Mouse (Mus musculus) retina, postnatal 7 days (tissue): ENCODE data around the gene Ccdc33.

Experiments used
- DNase-seq: peaks from one replicate; pipeline ENCODE4 v3.0.0-alpha.2; 2012; ENCODE audit warnings: low read depth, low spot score

Ccdc33 gene

DNA sequence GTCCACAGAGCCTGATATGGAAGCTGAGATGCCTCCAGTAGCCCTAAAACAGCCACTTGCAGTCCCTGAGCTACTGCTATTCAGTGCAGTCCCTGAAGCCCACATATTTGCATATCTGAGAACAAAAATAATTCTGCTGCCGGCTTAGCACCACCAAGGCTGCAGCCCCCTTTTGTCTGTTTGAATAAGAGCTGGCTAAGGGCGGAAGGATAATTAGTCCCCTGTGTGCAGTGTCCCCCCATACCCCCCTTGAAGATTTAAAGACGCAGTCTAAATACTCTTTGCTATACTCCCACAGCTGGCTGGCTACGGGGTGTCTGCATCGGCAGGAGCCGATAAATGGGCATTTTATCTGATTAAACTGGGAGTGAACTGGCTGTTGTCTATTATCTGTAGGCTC, 70.0 kb downstream of the Ccdc33 start:
- no peak for DNase-seq

DNA sequence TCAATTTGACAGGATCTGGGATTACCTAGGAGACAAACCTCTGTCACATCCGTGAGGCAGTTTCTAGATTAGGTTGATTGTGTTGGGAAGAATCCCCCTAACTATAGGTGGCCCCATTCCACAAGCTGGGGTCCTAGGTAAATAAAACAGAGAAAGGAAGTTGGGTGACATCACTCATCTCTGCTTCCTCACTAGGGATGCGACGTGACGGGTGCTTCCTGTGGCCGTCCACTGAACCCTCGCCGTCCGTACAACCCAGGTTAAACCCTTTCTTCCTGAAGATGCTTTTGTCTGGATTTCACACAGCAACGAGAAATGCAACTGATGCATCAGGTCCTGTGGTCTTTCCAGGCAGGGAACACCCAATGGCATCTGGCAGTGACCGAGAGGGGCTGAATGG, 71.6 kb downstream of the Ccdc33 start:
- DNase-seq: no peak

DNA sequence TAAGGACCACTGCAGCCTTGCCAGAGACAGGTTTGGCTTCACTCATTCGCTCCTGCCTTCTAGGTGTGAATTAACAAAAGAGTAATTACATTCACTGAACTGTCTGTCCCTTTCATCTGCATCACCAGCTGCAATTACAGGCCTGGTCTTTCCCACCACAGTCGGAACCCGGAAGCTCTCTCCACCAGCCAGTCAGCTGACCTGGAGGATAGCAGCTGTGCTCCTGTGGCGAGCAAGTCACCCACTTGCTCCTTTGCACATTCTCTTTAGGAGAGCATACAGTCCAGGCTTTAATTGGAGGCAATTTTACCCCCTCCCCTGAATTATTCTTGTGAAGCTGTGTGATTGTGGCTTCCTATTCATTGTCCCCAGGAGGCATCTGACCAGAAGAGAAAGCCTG, 73.0 kb downstream of the Ccdc33 start:
- no peak for DNase-seq

DNA sequence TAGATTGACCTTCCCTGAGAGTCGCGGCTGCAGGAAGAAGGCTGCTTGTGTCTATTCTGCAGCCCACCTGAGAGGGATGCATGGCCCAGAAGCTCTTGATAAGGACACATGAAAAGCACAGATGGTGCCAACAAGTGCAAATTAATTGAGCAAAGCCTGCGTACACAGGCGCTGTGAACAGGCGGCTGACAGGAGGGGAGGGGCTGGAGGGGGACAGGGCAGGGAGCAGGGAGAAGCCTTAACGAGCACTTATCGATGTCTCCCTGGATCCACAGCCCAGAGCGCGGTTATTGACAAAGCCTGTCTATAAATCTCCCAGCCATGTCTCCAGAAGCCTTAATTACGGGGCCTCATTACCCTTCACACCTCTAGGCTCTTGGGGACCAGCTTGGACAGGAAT, 73.8 kb downstream of the Ccdc33 start:
- no peak for DNase-seq

DNA sequence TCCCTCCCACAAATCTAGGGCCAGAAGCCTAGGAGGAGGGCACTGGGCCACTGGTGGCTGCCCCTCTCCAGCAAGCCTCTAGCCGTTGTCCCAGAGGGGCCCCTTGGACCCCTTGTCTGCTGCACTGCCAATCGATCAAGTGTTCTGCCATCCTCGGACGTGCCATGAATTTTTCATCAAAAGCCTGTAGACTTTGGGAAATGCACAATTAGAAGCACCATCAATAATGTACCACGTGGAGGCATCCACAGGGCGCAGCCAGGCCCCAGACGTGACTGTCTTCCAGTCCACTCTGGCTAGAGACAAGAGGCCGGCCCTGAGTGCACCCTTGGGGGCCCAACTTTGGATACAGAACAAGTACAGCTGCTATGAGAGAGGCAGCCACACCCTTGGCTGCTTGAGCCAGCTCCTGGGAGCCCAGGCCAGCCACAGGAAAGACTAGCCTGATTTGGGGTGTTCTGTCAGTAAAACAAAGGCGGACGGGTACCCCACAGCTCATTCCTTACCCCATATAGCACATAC, 75.1 kb downstream of the Ccdc33 start:
- no peak for DNase-seq

DNA sequence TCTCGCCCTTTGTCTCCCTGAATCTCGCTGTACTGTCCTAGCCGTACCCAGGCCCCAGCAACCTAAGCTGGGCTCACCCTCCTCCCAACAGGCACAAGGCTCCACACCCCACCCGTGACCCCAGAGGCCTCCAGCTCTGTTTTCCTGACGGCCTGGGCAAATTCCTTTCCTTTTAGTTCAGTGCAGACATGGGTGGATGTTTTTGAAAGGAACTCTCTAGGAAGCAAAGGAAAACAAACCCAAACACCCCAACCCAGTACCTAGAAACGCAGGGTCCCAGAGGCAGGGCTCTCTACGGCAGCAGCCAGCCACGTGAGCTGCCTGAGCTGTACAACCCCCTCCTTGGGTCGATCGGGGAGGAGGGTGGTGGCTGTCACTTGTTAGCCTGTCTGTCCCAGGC, 76.2 kb downstream of the Ccdc33 start:
- no peak for DNase-seq

DNA sequence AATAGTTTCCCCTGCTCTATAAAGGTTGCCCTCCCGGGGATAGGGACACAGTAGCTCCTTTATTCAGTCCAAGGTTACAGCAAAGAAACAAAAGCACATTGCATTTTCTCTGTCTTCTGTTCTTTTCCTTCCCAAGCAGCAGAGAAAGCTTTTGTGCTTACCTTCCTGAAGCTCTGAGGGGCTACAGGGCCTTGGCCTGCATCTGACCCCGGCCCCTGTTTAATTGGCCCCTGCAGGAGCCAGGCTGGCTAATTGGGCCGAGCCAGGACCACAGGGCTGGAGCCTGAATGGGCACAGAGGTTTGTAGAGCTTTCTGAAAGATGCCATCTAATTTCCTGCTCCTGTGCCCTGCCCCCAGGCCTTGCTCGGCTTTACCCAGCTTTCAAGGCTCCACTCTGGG, 77.6 kb downstream of the Ccdc33 start:
- no peak for DNase-seq

DNA sequence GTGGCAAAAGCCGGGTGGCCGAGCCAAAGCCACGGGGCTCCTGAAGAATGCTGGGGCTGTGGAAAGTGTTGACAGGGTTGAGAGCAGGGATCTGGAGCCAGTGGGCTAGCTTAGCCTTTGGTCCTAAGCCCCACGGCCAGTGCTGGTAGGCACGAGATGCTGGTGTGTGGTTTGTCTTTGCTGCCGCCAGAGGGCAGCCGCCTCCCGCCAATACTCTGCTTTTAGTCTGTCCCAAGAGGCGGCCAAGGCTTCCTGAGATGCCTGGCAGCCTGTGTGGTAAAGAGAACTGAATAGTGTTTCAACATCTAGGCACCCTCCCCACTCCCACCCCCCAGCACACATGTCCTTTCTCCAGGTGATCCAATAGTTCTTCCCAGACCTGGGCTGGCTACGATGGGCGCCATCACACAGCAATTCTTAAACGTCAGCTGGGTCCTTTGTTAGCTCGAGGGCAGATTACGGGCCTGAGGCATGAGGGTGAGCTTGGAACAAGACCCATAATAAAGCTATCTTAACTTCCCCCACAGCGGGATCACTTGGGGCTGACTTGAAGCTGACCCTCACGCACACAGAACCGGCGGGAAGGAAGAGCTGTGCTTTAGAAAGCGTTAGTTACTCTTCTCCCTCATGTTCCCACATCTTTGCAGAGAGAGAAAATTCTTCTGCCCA, 80.0 kb downstream of the Ccdc33 start:
- peak; percentile 63 for DNase-seq

DNA sequence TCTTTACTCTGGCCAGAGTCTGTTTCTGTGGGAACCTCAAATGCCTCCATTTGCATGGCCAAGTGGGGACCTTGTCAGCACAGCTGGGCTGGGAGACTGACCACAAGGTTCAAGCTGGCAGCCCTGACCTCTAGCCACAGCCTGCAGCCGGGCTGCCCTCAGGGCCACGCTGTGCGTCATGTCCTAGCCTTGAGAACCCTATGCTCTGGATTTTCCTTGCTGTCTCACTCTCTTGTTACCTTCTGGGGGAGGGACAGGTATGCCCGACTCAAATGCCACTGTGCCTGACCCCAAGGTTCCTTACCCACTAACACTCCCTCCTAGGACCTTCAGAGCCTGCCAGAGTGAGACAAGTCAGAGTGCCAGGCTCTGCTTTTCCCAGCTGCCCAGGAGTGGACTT, 81.7 kb downstream of the Ccdc33 start:
- DNase-seq: no peak

DNA sequence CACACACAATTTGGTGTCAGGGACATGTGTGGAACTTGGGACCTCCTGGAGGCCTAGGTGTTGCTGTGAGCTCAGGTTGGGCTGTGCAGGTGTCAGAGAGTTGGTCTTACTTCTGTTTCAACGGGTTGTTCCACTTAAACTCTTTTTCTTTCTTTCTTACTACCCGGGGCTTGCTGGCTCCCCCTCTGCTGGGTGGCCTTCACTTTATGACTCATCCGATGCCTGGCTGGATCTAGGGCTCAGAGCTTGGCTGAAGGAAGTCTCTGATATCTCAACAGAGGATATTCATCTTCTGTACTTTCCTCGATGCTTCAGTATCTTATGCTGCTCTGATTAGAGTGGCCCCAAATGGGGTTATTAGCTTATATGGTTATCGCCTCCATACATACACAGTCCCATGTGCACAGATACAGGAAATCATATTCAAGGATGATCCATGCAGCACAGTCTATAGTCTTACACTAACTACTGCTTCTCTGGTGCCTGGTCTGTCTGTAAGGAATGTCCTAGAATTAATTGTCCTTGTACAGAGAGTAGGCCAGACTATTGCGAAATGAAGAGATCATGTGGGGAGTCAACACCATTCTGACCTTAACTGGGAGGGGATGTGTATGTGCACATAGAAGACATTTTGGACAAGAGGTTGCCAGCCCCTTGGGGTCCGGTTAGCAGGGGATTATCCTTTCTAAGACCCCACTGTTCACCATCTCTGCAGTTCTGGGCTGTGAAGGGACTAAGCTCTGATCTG, 82.5 kb downstream of the Ccdc33 start:
- no peak for DNase-seq

DNA sequence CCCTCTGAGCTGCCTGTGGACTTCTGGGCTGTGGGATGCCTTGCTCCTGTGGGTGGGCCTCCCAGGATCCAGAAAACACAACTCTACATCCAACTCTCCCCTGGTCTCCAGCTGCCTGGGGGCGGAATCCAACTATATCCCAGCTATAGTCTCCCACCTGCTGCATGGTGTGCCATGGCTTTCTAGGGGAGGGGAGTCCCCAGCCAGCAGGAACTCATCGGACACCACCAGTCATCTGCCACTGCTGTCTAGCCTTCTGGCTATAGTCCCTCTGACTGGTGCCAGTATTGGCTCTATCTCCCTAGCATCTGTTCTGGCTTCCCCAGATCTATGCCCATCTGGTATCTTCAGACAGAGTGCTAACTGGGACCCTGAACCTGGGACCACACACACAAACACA, 83.1 kb downstream of the Ccdc33 start:
- DNase-seq: no peak

DNA sequence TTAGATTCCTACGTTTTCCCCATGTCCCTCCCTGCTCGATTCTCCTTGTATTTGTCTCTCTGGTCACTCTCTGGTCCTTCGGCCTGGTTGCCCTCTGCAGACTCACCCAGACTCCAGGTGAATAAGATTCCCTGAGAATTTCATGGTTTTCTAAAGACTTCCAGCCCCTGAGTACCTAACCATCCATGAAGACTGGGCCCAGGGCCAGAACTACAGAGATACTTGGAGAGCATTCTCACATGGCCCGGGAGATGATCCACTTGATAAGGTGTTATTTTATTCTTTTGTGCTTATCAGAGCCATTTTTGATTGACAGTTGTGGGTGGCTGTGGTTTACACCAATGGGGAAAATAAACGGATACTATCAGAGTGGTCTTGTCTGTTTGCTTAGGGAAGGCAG, 86.7 kb downstream of the Ccdc33 start:
- DNase-seq: no peak

DNA sequence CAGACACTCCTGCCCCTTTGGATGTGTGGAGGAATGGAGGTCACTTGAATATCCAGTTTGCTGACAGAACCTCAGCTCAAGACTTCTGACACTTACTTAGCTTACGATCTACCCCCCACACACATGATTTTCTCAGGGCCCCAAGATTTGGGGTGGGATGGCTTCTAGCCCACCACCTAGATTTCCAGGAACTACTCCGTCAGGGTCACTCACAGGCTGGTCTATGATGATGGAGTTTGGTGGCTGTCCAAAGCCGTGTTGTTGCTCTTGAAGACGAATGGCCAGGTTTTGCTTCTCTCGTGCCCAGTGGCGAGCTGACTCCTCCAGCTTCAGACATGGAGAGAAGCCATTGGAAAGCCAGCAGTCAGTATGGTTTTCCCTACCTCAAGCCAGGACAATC, 89.0 kb downstream of the Ccdc33 start:
- DNase-seq: no peak

DNA sequence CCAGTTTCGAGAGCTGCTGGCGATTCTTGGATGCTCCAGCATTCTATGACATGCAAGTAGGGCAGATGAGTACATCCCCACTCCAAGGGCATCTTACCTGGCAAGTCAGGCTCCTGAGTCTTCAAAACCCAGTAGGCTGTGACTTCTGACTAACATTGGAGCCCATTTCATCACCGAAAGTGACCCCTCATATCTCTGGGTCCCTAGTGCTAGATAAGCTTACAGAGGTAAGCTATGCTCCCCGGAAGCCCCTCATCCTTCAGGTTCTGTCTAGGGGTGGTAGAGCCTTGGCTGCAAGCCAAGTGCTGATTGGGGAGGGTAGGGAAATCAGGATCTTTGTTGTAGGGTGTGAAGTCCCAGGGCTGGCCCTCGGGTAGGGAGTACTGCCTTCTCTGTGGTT, 89.8 kb downstream of the Ccdc33 start:
- no peak for DNase-seq

DNA sequence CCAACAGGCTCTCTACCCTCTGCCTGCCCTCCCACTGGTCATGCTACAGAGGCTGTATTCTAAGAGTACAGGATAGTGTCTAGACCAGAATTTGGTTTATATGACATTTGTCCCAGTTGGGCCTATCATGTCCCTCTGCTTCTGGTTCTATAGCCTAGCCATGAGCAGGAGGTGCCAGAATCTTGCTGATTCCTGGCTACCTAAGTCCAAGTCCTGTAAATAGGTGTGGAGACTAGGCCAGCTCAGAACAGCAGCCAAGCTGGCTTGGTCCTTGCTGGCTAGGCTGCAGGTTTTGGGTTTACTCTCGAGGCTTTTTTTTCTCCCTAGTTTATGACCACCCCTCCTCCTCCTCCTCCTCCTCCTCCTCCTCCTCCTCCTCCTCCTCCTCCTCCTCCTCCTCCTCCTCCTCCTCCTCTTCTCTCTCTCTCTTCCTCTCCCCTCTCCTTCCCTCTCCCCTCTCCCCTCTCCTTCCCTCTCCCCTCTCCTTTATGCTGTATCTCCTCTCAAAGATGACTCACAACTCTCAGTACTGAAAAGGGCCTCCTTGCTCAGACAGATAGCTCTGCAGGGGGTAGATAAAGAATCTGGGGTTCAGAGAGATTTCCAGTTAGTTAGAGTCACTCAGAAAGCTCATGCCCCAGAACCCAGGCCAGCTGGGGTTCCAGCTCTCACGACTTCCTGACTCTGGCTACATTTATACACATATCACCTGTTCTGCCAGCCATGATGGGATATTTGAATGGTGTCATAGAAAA, 91.0 kb downstream of the Ccdc33 start:
- no peak for DNase-seq

DNA sequence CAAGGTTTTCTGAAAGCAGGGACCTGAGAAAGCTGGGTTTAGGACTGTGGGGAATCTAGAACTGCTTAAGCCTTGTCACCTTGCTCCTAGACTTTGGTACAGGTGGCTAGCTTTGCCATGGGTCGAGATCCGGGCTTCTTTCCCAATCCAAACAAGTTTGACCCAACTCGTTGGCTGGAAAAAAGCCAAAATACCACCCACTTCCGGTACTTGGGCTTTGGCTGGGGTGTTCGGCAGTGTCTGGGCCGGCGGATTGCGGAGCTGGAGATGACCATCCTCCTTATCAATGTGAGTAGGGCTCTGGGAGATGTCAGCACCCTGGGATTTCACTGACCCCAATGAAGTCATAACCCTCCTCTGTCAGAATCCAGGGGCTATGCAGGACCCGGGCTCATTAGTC, 92.6 kb downstream of the Ccdc33 start:
- DNase-seq: no peak

DNA sequence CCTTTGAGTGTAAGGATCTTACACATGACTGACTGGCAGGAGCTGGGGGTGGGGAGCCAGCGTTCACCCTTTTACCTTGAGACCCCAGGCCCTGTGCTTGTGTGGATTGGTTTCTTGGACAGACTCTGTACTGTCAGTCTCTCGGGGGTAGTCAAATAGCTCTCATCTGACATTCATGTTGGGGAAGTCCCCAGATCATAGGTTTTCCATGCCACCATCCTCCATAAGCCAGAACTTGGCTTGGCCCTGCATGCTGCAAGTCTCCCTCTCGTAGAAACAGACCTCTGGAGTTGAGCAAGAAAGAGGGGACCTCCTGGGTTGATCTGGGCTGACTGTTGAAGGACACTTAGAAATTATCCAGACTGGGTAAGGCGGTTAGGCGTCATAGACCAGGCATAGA, 100.2 kb downstream of the Ccdc33 start:
- no peak for DNase-seq

DNA sequence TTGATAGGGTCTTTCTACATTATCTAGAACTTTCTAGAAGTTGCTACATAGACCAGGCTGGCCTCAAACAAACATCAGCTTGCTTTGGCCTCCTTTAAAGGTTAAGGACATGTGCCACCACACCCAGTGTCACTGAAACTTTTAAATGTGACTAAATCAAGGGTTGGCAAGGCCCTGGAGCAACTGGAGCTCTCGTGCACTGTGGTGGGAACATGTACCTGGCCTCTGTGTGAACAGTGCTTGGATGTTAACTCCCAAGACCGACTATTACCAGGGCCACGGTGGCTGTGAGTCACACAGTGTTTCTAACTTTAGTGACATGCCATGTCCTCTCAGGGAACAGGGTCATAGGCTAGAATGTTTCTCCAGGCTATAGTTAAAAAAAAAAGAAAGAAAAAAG, 101.7 kb downstream of the Ccdc33 start:
- DNase-seq: no peak

DNA sequence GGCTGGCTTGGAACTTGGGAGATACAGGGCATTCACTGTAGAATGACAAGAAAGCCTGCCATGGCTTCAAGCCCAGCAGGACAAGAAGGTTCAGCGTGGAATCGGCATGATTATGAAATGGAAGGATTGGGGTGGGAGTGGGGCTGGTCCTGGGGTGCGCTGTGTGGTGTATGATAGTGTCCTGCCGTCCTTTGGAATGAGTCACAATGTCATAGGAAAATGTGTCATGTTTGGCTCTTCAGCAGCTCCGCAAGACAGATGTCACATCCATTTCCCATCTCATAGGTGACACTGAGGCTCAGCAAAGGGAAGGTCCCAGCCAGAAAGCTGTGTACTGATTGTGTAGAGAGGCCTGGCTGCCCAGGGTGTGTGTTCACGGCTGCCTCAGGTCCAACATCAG, 102.8 kb downstream of the Ccdc33 start:
- no peak for DNase-seq

DNA sequence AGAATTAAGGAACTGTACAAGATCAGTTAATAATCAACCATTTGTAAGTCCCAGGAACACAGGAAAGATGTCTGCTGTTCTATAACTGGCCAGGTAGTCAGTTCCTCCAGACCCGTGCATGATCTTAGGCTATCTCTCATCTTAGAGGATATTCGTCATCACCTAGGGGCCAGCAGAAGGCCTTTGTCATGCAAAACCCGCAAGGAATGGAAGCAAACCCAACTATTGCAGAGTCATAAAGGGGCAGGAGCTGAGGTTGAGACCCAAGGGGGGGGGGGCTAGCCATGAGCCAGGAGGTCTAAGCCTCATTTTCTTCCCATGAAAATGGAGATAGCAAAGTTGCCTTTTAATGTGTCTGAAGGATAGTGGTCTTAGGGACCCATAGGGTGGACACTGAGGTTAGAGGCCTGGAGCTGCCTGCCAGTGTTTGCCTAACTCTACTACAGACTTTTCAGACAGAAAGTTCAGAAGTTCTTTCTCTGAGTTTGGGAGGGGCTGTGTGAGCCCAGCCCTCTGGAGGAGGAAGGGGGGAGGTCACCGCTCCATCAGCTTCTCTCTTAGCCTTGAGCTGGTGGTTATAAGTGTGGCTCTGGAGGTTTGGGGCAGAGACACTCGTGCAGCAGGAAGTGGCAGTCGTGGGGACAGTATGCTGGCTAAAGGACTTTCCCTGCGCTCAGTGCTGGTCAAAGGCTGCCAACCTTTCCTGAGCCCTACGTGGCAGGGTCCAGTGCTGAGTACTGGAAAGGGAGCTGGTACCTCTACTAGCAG, 104.0 kb downstream of the Ccdc33 start:
- DNase-seq: no peak

DNA sequence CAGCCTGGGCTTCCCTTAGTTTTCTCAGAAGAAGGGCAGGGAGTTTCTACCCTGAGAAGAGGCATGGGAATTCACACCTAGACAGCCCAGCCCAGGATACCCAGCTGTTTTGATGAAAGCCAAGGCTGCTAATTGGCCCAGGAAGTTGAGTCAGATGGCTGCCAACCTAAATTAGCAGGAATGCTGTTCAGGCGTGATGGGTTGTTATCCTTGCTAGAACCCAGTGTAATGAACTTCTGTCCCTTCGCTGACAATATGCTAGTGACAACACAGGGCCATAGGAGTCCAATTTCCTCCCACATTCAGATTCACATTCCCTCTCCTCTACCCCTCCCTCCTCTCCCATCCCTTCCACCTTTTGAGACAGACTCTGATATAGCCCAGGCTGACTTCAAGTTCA, 105.7 kb downstream of the Ccdc33 start:
- no peak for DNase-seq

DNA sequence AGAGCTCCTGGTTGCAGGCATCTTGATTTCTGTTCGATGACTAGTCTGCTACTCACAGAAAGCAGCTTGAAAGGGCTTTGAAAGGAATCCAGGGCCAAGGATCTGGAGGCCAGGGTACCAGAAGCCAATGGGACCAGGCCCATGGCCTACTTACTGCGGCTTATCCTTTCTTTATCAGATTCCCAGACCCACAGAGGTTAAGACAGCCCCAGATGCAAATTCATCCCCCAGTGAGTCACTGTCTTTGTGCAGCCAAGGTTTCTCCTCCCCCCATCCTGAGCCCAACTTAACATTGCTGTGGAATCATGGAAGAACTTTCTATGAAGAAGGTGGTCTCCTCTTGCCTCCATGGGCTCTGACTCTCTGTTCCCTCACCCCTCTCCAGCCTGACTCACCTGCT, 106.1 kb downstream of the Ccdc33 start:
- DNase-seq: no peak
